Mouse (Mus musculus): ENCODE data around the gene Pspn. TPM values are rescaled to one million over a fixed set of nuclear protein-coding genes. Genes with fewer than 3 reads are reported as not detected.

Gene Pspn
- not detected for polyA plus RNA-seq (2014; fragmentation: Illumina TruSeq; extraction: RNeasy Lipid Tissue Mini Kit (QIAGEN cat#74804); ENCODE audit: insufficient read depth, low read depth, low replicate concordance)

DNA sequence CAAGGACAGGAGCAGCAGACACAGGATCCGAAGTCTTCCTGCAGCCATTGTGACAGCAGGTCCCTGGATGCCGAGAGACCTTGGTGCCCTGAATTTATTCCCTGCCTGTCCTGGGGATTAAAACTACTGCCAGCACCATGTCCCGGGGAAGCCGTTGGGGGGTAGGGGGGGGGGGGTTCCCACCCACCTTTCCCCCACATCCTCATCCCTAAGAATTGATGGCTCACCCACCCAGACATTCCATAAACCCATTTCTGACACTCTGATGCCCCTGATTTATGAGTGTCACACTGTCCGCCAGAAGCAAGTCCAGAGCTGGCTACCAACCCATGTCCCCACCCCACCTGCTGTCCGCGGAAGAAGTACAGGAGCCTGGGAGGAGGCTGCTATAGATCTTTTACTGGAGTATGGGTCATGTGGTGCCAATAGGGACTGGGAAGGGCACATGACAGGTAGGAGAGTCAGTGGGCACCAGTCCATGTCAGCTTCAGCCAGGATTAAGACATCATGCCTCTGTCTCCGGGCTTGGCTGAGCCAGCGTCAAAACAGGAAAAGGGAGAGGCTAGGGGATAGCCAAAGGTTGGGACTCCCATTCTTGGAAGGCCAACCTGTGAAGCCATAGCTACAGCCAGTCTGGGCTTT, at the start of gene Pspn:
Pspn (minus strand) TSS at position 51 of the 642 bp plus-strand sequence.

DNA sequence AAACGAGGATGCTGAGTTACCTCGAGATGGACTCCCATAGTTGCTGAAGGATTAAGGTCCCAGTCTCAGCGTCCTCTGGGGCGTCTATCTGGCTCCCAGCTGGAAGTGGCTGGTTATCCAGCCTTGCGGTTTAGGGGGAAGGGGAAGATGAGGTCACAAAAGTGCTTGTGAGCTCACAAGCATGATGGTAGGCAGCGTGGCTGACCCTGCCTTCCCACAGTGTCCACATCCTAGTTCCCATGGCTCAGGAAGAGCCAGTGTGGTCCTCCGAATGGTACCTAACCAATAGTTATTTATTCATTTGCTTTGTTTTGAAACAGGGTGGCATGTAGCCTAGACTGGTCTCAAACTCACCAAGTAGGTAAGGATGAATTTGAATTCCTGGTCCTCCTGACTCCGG, 41.7 kb upstream of the Pspn start, which contains the start of gene Slc25a41:
Slc25a41 (minus strand) TSS at position 101 of the 400 bp plus-strand sequence.

DNA sequence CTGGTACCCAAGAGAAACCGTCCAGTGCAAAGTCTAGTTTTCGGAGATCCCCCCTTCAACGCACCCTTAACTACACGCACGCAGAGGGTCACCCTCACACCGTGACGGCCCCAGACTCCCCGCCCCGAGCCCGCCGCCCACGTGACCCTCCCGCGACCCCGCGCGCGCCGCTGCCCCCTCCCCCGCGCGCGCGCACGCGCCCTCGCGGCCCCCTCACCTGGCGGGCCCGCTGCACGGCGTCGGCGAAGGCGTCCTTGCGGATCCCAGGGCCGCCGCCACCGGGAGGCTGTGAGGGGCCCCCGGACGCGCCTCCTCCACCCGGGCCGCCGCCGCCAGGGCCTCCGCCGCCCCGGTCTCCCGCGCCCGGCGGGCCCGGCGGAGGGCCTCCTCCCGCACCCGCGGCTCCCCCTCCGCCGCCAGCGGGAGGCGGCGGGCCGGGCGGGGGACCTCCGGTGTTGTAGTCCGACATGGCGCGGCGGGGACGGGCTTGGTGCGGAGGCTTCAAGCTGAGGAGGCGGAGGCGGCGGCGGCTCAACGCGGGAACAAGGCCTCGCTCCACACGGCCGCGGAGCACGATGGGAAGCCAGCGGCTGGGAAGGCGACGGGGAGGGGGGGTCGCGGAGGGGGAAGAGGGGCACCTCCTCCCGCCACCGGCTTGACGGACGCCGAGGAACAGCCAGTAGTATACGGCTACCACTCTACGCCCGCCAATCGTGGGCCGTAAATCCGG, 31.3 kb upstream of the Pspn start, which contains the start of gene Khsrp:
Khsrp (minus strand) TSS at position 592 of the 730 bp plus-strand sequence.

DNA sequence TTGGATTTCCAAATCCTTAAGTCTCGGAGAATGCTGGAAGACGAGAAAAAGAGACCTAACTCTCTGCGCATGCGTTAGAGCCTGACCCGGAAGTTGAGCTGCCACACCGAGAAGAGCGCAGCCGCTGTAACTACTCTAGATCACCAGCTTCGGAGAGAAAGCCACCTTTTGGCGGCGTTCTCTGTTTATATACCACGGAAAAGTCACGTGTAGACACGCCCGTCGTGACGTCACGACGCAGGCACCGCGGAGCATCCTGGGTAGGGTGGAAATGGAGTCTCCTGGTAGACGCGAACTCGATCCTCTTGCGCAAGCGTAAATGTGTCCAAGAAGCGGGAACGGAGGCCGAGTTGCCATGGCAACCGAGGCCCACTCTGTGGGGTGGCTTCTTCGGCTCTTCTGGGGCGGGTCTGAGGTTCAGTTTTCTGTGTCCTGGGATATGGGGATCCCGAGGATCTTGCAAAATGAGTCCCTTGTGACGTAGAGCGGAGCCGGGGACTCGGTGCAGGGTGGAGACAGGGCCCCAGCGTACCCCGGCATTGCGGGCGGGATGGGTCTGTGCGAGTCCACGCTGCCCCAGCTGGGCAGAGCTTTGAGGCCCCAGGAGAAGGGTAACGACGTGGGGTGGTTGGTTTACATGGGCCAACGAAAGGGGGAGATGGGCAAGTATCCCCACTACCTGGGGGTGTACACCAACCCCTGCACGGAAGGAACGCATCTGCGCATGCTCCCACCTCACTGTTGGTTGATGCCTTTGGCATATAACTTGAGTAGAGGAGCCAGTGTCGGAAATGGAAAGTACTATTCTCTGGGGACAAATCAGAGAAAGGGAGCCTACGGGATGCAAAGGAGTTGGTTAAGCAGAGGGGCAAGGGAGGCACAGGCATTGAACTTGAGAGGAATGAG, 11.7 kb upstream of the Pspn start, which contains the start of the genes Gtf2f1 and Gm17949:
Gtf2f1 (minus strand) TSS at position 53 of the 906 bp plus-strand sequence.
Gm17949 (plus strand) TSS at position 234 of the 906 bp plus-strand sequence.

DNA sequence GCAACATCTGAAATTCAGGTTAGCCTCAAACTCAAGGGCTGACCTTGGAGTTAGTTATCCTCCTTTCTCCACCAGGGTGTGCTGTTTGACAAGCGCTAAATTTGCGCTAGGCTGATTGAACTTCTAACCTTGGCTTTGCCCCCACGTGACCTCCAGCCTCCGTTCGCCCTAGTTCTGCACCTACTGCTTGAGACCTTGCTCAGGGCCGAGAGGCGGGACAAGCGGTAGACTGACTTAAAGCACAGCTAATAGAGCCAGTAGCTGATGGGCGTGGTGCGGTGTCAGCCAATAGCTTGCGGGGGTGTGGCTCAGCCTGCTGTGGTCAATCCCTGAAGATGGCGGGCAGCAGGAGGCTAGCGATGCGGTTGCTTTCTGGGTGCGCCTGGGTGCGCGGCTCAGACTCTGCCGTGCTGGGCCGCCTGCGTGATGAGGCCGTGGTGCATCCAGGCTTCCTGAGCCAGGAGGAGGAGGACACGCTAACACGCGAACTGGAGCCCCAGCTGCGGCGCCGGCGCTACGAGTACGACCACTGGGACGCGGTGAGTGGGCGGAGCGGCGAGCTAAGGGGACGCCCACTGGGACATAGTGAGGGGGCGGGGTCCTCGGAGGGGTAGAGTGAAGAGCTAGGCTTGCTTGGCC, 2.7 kb downstream of the Pspn start, which contains the start of gene Alkbh7:
Alkbh7 (plus strand) TSS at position 311 of the 639 bp plus-strand sequence.

DNA sequence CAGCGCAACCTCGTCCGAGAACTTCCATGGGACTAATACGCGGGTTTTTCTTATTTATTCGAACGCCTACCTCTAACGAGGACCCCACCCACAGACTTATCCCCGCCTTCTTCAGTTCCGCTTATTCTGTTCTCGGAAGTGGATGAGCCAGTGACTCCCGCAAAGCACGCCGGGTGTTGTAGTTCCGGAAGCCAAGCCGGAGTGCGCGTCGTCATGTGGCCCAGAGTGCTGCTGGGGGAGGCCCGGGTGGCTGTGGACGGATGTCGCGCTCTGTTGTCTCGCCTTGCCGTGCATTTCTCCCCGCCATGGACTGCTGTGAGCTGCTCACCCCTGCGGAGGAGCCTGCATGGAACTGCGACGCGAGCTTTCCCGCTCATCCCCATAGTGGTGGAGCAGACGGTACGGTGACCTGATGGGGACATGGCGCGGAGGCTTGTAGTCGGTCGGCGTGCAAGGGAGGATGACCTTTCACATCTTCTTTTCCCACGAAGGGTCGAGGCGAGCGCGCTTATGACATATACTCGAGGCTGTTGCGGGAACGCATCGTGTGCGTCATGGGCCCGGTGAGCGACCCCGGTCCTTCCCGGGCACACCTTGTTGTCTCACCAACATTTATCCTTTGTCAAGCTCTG, 9.6 kb downstream of the Pspn start, which contains the start of gene Clpp:
Clpp (plus strand) TSS at position 191 of the 632 bp plus-strand sequence.

DNA sequence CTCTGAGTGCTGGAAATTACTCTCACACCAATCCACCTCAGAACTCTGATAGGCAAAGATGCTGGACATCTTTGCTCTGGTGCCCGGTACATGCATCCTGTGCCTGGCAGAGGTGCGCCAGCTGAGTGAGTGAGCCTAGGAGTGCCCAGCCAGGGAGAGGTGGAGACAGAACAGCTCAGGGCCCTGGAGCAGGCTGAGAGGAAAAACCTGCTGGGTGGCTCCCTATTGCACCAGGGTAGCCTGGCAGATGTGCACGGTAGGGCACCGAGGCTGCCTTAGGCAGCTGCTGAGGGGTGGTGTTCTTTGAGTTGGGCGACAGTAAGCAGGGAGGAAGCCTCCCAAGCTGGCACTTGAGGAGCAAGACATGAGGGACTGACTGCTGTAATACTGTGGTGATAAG, 17.8 kb downstream of the Pspn start, which contains the start of gene Acer1:
Acer1 (minus strand) TSS at position 114 of the 400 bp plus-strand sequence.

Other genes starting within 250 kb of the Pspn start
- 2.7 TPM for gene Nrtn, start 242.5 kb downstream of the Pspn start, polyA plus RNA-seq (2014; fragmentation: Illumina TruSeq; extraction: RNeasy Lipid Tissue Mini Kit (QIAGEN cat#74804); ENCODE audit: insufficient read depth, low read depth, low replicate concordance)
- gene Dus3l, start 235.3 kb downstream of the Pspn start, polyA plus RNA-seq (2014; fragmentation: Illumina TruSeq; extraction: RNeasy Lipid Tissue Mini Kit (QIAGEN cat#74804); ENCODE audit: insufficient read depth, low read depth, low replicate concordance): 18.8 TPM
- gene Prr22, start 229.8 kb downstream of the Pspn start, polyA plus RNA-seq (2014; fragmentation: Illumina TruSeq; extraction: RNeasy Lipid Tissue Mini Kit (QIAGEN cat#74804); ENCODE audit: insufficient read depth, low read depth, low replicate concordance): 0.23 TPM
- gene Rfx2, start 169.0 kb downstream of the Pspn start, polyA plus RNA-seq (2014; fragmentation: Illumina TruSeq; extraction: RNeasy Lipid Tissue Mini Kit (QIAGEN cat#74804); ENCODE audit: insufficient read depth, low read depth, low replicate concordance): 5.4 TPM
- not detected for gene Acsbg2, start 125.6 kb downstream of the Pspn start, polyA plus RNA-seq (2014; fragmentation: Illumina TruSeq; extraction: RNeasy Lipid Tissue Mini Kit (QIAGEN cat#74804); ENCODE audit: insufficient read depth, low read depth, low replicate concordance)
- 0.19 TPM for gene 1700061G19Rik, start 124.5 kb downstream of the Pspn start, polyA plus RNA-seq (2014; fragmentation: Illumina TruSeq; extraction: RNeasy Lipid Tissue Mini Kit (QIAGEN cat#74804); ENCODE audit: insufficient read depth, low read depth, low replicate concordance)
- 16.5 TPM for gene Mllt1, start 64.6 kb downstream of the Pspn start, polyA plus RNA-seq (2014; fragmentation: Illumina TruSeq; extraction: RNeasy Lipid Tissue Mini Kit (QIAGEN cat#74804); ENCODE audit: insufficient read depth, low read depth, low replicate concordance)
- gene Acer1, start 17.9 kb downstream of the Pspn start, polyA plus RNA-seq (2014; fragmentation: Illumina TruSeq; extraction: RNeasy Lipid Tissue Mini Kit (QIAGEN cat#74804); ENCODE audit: insufficient read depth, low read depth, low replicate concordance): not detected
- 51.4 TPM for gene Clpp, start 9.7 kb downstream of the Pspn start, polyA plus RNA-seq (2014; fragmentation: Illumina TruSeq; extraction: RNeasy Lipid Tissue Mini Kit (QIAGEN cat#74804); ENCODE audit: insufficient read depth, low read depth, low replicate concordance)
- 28.8 TPM for gene Alkbh7, start 2.7 kb downstream of the Pspn start, polyA plus RNA-seq (2014; fragmentation: Illumina TruSeq; extraction: RNeasy Lipid Tissue Mini Kit (QIAGEN cat#74804); ENCODE audit: insufficient read depth, low read depth, low replicate concordance)
- gene Gtf2f1, start 11.3 kb upstream of the Pspn start, polyA plus RNA-seq (2014; fragmentation: Illumina TruSeq; extraction: RNeasy Lipid Tissue Mini Kit (QIAGEN cat#74804); ENCODE audit: insufficient read depth, low read depth, low replicate concordance): 31.3 TPM
- gene Gm17949, start 11.5 kb upstream of the Pspn start, polyA plus RNA-seq (2014; fragmentation: Illumina TruSeq; extraction: RNeasy Lipid Tissue Mini Kit (QIAGEN cat#74804); ENCODE audit: insufficient read depth, low read depth, low replicate concordance): not detected
- gene Khsrp, start 31.5 kb upstream of the Pspn start, polyA plus RNA-seq (2014; fragmentation: Illumina TruSeq; extraction: RNeasy Lipid Tissue Mini Kit (QIAGEN cat#74804); ENCODE audit: insufficient read depth, low read depth, low replicate concordance): 17.6 TPM
- gene Slc25a41, start 41.6 kb upstream of the Pspn start, polyA plus RNA-seq (2014; fragmentation: Illumina TruSeq; extraction: RNeasy Lipid Tissue Mini Kit (QIAGEN cat#74804); ENCODE audit: insufficient read depth, low read depth, low replicate concordance): not detected
- 65.6 TPM for gene Crb3, start 59.1 kb upstream of the Pspn start, polyA plus RNA-seq (2014; fragmentation: Illumina TruSeq; extraction: RNeasy Lipid Tissue Mini Kit (QIAGEN cat#74804); ENCODE audit: insufficient read depth, low read depth, low replicate concordance)
- 22.4 TPM for gene Slc25a23, start 59.8 kb upstream of the Pspn start, polyA plus RNA-seq (2014; fragmentation: Illumina TruSeq; extraction: RNeasy Lipid Tissue Mini Kit (QIAGEN cat#74804); ENCODE audit: insufficient read depth, low read depth, low replicate concordance)
- gene Dennd1c, start 78.5 kb upstream of the Pspn start, polyA plus RNA-seq (2014; fragmentation: Illumina TruSeq; extraction: RNeasy Lipid Tissue Mini Kit (QIAGEN cat#74804); ENCODE audit: insufficient read depth, low read depth, low replicate concordance): 6.3 TPM
- 15.2 TPM for gene Tubb4a, start 87.8 kb upstream of the Pspn start, polyA plus RNA-seq (2014; fragmentation: Illumina TruSeq; extraction: RNeasy Lipid Tissue Mini Kit (QIAGEN cat#74804); ENCODE audit: insufficient read depth, low read depth, low replicate concordance)
- 7.4 TPM for gene Tnfsf9, start 105.3 kb upstream of the Pspn start, polyA plus RNA-seq (2014; fragmentation: Illumina TruSeq; extraction: RNeasy Lipid Tissue Mini Kit (QIAGEN cat#74804); ENCODE audit: insufficient read depth, low read depth, low replicate concordance)
- not detected for gene Cd70, start 149.8 kb upstream of the Pspn start, polyA plus RNA-seq (2014; fragmentation: Illumina TruSeq; extraction: RNeasy Lipid Tissue Mini Kit (QIAGEN cat#74804); ENCODE audit: insufficient read depth, low read depth, low replicate concordance)
- gene Tnfsf14, start 194.2 kb upstream of the Pspn start, polyA plus RNA-seq (2014; fragmentation: Illumina TruSeq; extraction: RNeasy Lipid Tissue Mini Kit (QIAGEN cat#74804); ENCODE audit: insufficient read depth, low read depth, low replicate concordance): 1.2 TPM
- 224 TPM for gene C3, start 228.1 kb upstream of the Pspn start, polyA plus RNA-seq (2014; fragmentation: Illumina TruSeq; extraction: RNeasy Lipid Tissue Mini Kit (QIAGEN cat#74804); ENCODE audit: insufficient read depth, low read depth, low replicate concordance)
- gene Gpr108, start 248.4 kb upstream of the Pspn start, polyA plus RNA-seq (2014; fragmentation: Illumina TruSeq; extraction: RNeasy Lipid Tissue Mini Kit (QIAGEN cat#74804); ENCODE audit: insufficient read depth, low read depth, low replicate concordance): 39.6 TPM
- gene Trip10, start 249.4 kb upstream of the Pspn start, polyA plus RNA-seq (2014; fragmentation: Illumina TruSeq; extraction: RNeasy Lipid Tissue Mini Kit (QIAGEN cat#74804); ENCODE audit: insufficient read depth, low read depth, low replicate concordance): 37.0 TPM